Mouse (Mus musculus): ENCODE results near the gene Rnf220. TPM values are rescaled to one million over a fixed set of nuclear protein-coding genes. Genes with fewer than 3 reads are reported as not detected.

Gene Rnf220
- total RNA-seq, 4 experiments from 2014 or later: 95.3 to 135 (median 115) TPM

GRCm38 (mm10) chr4:117297819-117298218 is 199.0 kb downstream of the Rnf220 start:
- DNase-seq: no peak

- no peak for DNase-seq
These were observed 199.8 kb downstream of the Rnf220 start for GRCm38 (mm10) chr4:117296849-117297593.

- DNase-seq: no peak
These were observed 205.2 kb downstream of the Rnf220 start for GRCm38 (mm10) chr4:117291696-117292095.

- peak; percentile 75 for DNase-seq
These were observed 207.7 kb downstream of the Rnf220 start for GRCm38 (mm10) chr4:117288927-117289801.

- no peak for DNase-seq
These were observed 208.4 kb downstream of the Rnf220 start for GRCm38 (mm10) chr4:117288277-117288926.

GRCm38 (mm10) chr4:117284363-117284762 is 212.5 kb downstream of the Rnf220 start:
- no peak for DNase-seq

GRCm38 (mm10) chr4:117283271-117284191 is 213.3 kb downstream of the Rnf220 start:
- no peak for DNase-seq

- no peak for DNase-seq
These were observed 215.6 kb downstream of the Rnf220 start for GRCm38 (mm10) chr4:117281090-117281845.

GRCm38 (mm10) chr4:117280397-117280930 is 216.4 kb downstream of the Rnf220 start:
- no peak for DNase-seq

- no peak for DNase-seq
These were observed 217.6 kb downstream of the Rnf220 start for GRCm38 (mm10) chr4:117279253-117279642.

- DNase-seq: peak; percentile 59
These were observed 218.2 kb downstream of the Rnf220 start for GRCm38 (mm10) chr4:117278381-117279252.

GRCm38 (mm10) chr4:117277687-117278086 is 219.2 kb downstream of the Rnf220 start:
- peak; percentile 75 for DNase-seq

- DNase-seq: no peak
These were observed 219.8 kb downstream of the Rnf220 start for GRCm38 (mm10) chr4:117277021-117277420.

- no peak for DNase-seq
These were observed 220.6 kb downstream of the Rnf220 start for GRCm38 (mm10) chr4:117276281-117276711.

- DNase-seq: no peak
These were observed 222.1 kb downstream of the Rnf220 start for GRCm38 (mm10) chr4:117274720-117275119.

- no peak for DNase-seq
These were observed 224.4 kb downstream of the Rnf220 start for GRCm38 (mm10) chr4:117272459-117272858.

- DNase-seq: no peak
These were observed 226.6 kb downstream of the Rnf220 start for GRCm38 (mm10) chr4:117270278-117270677.

GRCm38 (mm10) chr4:117267831-117268437 is 228.9 kb downstream of the Rnf220 start:
- DNase-seq: no peak

GRCm38 (mm10) chr4:117267284-117267683 is 229.6 kb downstream of the Rnf220 start:
- no peak for DNase-seq

Data from adrenal gland, adult 8-10 months (tissue).